Comparison of ENCODE assay signal across 11 mouse cellular contexts in the genomic region with DNA sequence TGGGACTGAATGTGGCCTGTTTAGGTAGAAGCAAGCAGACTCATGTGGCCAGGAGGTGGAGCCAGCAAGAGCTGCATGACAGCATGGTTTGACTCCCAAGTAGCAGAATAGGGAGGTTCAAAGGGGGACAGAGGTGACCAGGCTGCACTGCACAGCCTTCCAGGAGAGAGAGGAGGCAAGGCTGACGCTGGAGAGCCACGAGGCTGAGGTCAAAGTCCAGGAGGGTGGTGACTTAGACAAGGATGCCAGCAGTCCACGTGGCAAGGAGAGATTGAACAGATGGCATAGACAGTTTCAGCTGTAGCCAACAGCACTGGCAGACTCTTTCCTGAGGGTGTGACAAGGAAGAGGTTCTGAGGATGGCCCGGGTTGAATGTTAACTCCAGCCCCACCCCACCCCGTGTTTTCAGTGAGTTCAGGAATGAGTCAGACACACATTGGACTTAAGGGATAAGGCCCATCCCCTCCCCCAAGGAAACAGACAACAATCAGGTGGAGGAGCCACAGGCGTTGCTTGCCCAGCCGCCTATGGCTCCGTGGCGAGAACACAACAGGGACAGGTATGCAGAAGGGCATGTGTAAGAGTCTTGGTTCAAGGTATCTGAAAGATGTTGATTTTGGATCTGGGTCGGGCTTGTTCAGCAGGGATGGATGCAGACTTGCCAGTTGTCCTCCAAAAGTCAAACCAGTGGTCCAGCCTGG. TPM values are rescaled to one million over a fixed set of nuclear protein-coding genes. Genes with fewer than 3 reads are reported as not detected.
DNase-seq lines count a peak whose midpoint lies in the region; ATAC-seq and TF ChIP-seq lines count a peak whose summit lies in the region.
"Had no signal": no experiment of that assay in that cellular context is flagged by ENCODE, and none has a peak within 500 bp of the region (broad histone marks: within the 10 kb centered on the region; RNA-seq: fewer than 3 reads in every experiment).

No protein-coding gene starts in this region.

- in situ Hi-C loops in CH12.LX (cut with MboI; ENCODE audit: low pct_ligation_motif_present, low pct_unique_long_range_greater_than_20kb, low sequenced_read_pairs): no loop called here

- dilution Hi-C loops in CH12.LX (cut with MboI; ENCODE audit: extremely low pct_ligation_motif_present, extremely low pct_unique_long_range_greater_than_20kb, low sequenced_read_pairs): no loop called here

- TF ChIP-seq EP300 in heart, adult 2 months (IDR thresholded peaks at IDR 0.05; ENCODE audit: insufficient read depth, low read depth, low read length): no peak
- TF ChIP-seq EP300 in CH12.LX (IDR thresholded peaks at IDR 0.05; ENCODE audit: low read length): no peak

- H3K4me1 ChIP-seq in heart, adult 2 months (ENCODE audit: control insufficient read depth, insufficient read depth, low read length): no peaks in the 10 kb centered on the region
- H3K4me1 ChIP-seq in CH12.LX (ENCODE audit: control insufficient read depth in 1 of 2, insufficient read depth in 2 of 2): peaks cover 13 to 45% of the 10 kb centered on the region in 2 experiments
- H3K4me1 ChIP-seq in midbrain, embryonic 11.5 days (ENCODE audit: control insufficient read depth, insufficient read depth, low read length): no peaks in the 10 kb centered on the region
- peaks cover 16% of the 10 kb centered on the region for H3K4me1 ChIP-seq in forebrain, embryonic 15.5 days

- no peak overlapping the region for H3K27ac ChIP-seq in heart, adult 2 months
- no peak overlapping the region for H3K27ac ChIP-seq in CH12.LX (ENCODE audit: insufficient read depth, low read depth)
- no peak overlapping the region for H3K27ac ChIP-seq in midbrain, embryonic 11.5 days (ENCODE audit: low read depth, low read length)
- no peak overlapping the region for H3K27ac ChIP-seq in forebrain, embryonic 15.5 days (replicated peaks)

- peak; percentile 19; the same call in 1 of the 2 replicates for TF ChIP-seq CTCF in heart, adult 2 months (IDR thresholded peaks at IDR 0.05)
- TF ChIP-seq CTCF in CH12.LX (conservative IDR thresholded peaks at IDR 0.05 in 1 of 2, IDR thresholded peaks at IDR 0.05 in 1 of 2; ENCODE audit: low read depth in 2 of 2, low read length in 2 of 2): peak in 1 of 2 experiments; percentile 45; a peak in 2 of 4 replicates

- intact Hi-C loops in heart, adult 2 months (cut with DNase I): no loop called here
- intact Hi-C loops in heart, postnatal 36 days (cut with DNase I): no loop called here

- H3K9ac ChIP-seq in heart, adult 2 months (ENCODE audit: low read depth, low read length): no peak overlapping the region
- H3K9ac ChIP-seq in CH12.LX (ENCODE audit: insufficient read depth, low read depth): no peak overlapping the region
- H3K9ac ChIP-seq in midbrain, embryonic 11.5 days (ENCODE audit: low read length): no peak overlapping the region
- no peak overlapping the region for H3K9ac ChIP-seq in forebrain, embryonic 15.5 days (replicated peaks)

- H3K4me3 ChIP-seq in heart, adult 2 months: no peak overlapping the region
- no peak overlapping the region for H3K4me3 ChIP-seq in CH12.LX (replicated peaks in 1 of 3; ENCODE audit: low read depth in 2 of 3, low read length in 2 of 3, poor library complexity in 1 of 3)
- no peak overlapping the region for H3K4me3 ChIP-seq in midbrain, embryonic 11.5 days (ENCODE audit: low read depth, low read length)
- no peak overlapping the region for H3K4me3 ChIP-seq in forebrain, embryonic 15.5 days
- H3K4me3 ChIP-seq: myocyte had no signal

- TF ChIP-seq RAD21 in CH12.LX (IDR thresholded peaks at IDR 0.05; ENCODE audit: low read depth, low read length): no peak; the same call in 1 of the 2 replicates

- DNase-seq in heart, adult 2 months: no peak
- no peak for DNase-seq in heart, postnatal 36 days
- peak; percentile 38 for DNase-seq in CH12.LX (ENCODE audit: extremely low read depth)
- DNase-seq in cerebellum, postnatal 14 days: peak; percentile 66 to 73
- peak; percentile 88 for DNase-seq in kidney, postnatal 14 days
- DNase-seq in midbrain, embryonic 11.5 days (ENCODE audit: low spot score, missing footprints): no peak
- no peak for DNase-seq in adrenal gland, postnatal 10 days
- DNase-seq: lung, adult 18-20 months had no signal

- no peaks in the 10 kb centered on the region for H3K9me3 ChIP-seq in CH12.LX (replicated peaks; ENCODE audit: low read length)
- no peaks in the 10 kb centered on the region for H3K9me3 ChIP-seq in midbrain, embryonic 11.5 days (ENCODE audit: control insufficient read depth, low read length)
- no peaks in the 10 kb centered on the region for H3K9me3 ChIP-seq in forebrain, embryonic 15.5 days

- no peaks in the 10 kb centered on the region for H3K27me3 ChIP-seq in heart, adult 2 months (ENCODE audit: control insufficient read depth, insufficient read depth, low read length)
- no peaks in the 10 kb centered on the region for H3K27me3 ChIP-seq in CH12.LX (replicated peaks)
- H3K27me3 ChIP-seq in midbrain, embryonic 11.5 days (ENCODE audit: control insufficient read depth, insufficient read depth, low read length): no peaks in the 10 kb centered on the region
- H3K27me3 ChIP-seq in forebrain, embryonic 15.5 days: no peaks in the 10 kb centered on the region

- H3K79me2 ChIP-seq in heart, adult 2 months (replicated peaks; ENCODE audit: control insufficient read depth, insufficient read depth, low read length): no peaks in the 10 kb centered on the region
- no peaks in the 10 kb centered on the region for H3K79me2 ChIP-seq in CH12.LX (replicated peaks; ENCODE audit: control insufficient read depth, extremely low read depth, insufficient read depth, poor library complexity, severe bottlenecking)

- no peak overlapping the region for H3K4me2 ChIP-seq in CH12.LX (ENCODE audit: insufficient read depth, low read depth, poor library complexity, severe bottlenecking)
- H3K4me2 ChIP-seq in midbrain, embryonic 11.5 days: no peak overlapping the region
- no peak overlapping the region for H3K4me2 ChIP-seq in forebrain, embryonic 15.5 days (replicated peaks)

- ATAC-seq in midbrain, embryonic 11.5 days (ENCODE audit: low FRiP score): no peak
- no peak for ATAC-seq in forebrain, embryonic 15.5 days (replicated peaks)
- ATAC-seq: activated CD4-positive, CD25-positive, alpha-beta regulatory T cell, adult 4 months had no signal

- no peaks in the 10 kb centered on the region for H3K36me3 ChIP-seq in heart, adult 2 months (ENCODE audit: control insufficient read depth, insufficient read depth, low read length)
- H3K36me3 ChIP-seq in CH12.LX (replicated peaks in 1 of 2; ENCODE audit: control insufficient read depth in 1 of 2, insufficient read depth in 1 of 2, low read length in 1 of 2): no peaks in the 10 kb centered on the region
- H3K36me3 ChIP-seq in midbrain, embryonic 11.5 days (ENCODE audit: control insufficient read depth, insufficient read depth, low read length): no peaks in the 10 kb centered on the region
- H3K36me3 ChIP-seq in forebrain, embryonic 15.5 days: no peaks in the 10 kb centered on the region

- TF ChIP-seq POLR2A in heart, adult 2 months (IDR thresholded peaks at IDR 0.05; ENCODE audit: insufficient read depth, low read depth, low read length): no peak
- TF ChIP-seq POLR2A in CH12.LX (IDR thresholded peaks at IDR 0.05; ENCODE audit: low read depth, low read length): no peak

- 51% methylated on average over 10 of the region's 10 CpGs for WGBS in heart, adult 2 months
- 82% methylated on average over 10 of the region's 10 CpGs for WGBS in midbrain, embryonic 11.5 days
- WGBS in forebrain, embryonic 15.5 days: 74% methylated on average over 10 of the region's 10 CpGs

TF ChIP-seq in CH12.LX, 34 proteins besides CTCF, POLR2A, EP300 and RAD21:
- TF ChIP-seq KAT2A (IDR thresholded peaks at IDR 0.05; ENCODE audit: insufficient replicate concordance, low read length) (no peak), POLR2AphosphoS2 (IDR thresholded peaks at IDR 0.05; ENCODE audit: low read depth, low read length) (no peak), USF2 (conservative IDR thresholded peaks at IDR 0.05; ENCODE audit: low read depth, low read length) (no peak), TBP (conservative IDR thresholded peaks at IDR 0.05; ENCODE audit: low read depth, low read length) (no peak), SIN3A (IDR thresholded peaks at IDR 0.05; ENCODE audit: low read length) (no peak), BHLHE40 (IDR thresholded peaks at IDR 0.05; ENCODE audit: low read depth, low read length) (no peak), MAX (IDR thresholded peaks at IDR 0.05; ENCODE audit: low read length) (peak; percentile 69; the same call in 1 of the 2 replicates), MAZ (IDR thresholded peaks at IDR 0.05; ENCODE audit: low read depth, low read length) (no peak), ELF1 (IDR thresholded peaks at IDR 0.05; ENCODE audit: low read depth, low read length) (no peak), MYC (IDR thresholded peaks at IDR 0.05; ENCODE audit: low read depth, low read length) (peak; percentile 55; the same call in 1 of the 2 replicates), RCOR1 (conservative IDR thresholded peaks at IDR 0.05; ENCODE audit: low read depth, low read length) (no peak), ZMIZ1 (IDR thresholded peaks at IDR 0.05; ENCODE audit: low read depth, low read length) (no peak), JUND (conservative IDR thresholded peaks at IDR 0.05; ENCODE audit: low read depth, low read length) (no peak), E2F4 (IDR thresholded peaks at IDR 0.05; ENCODE audit: insufficient replicate concordance, low read depth, low read length) (no peak), ETS1 (conservative IDR thresholded peaks at IDR 0.05; ENCODE audit: low read depth, low read length) (no peak), SMC3 (IDR thresholded peaks at IDR 0.05; ENCODE audit: low read depth, low read length) (peak; percentile 28), GABPA (IDR thresholded peaks at IDR 0.05; ENCODE audit: insufficient replicate concordance, low read depth, low read length) (no peak), TCF12 (IDR thresholded peaks at IDR 0.05; ENCODE audit: low read depth, low read length) (no peak), ZC3H11A (IDR thresholded peaks at IDR 0.05; ENCODE audit: low read depth, low read length) (no peak), NELFE (IDR thresholded peaks at IDR 0.05; ENCODE audit: low read depth, low read length) (no peak)

RNA-seq across cellular contexts. Expression of a gene that starts 17.2 kb away (rescaled TPM):
- total RNA-seq in heart, adult 2 months (2021): 1 to 10 TPM; 1.5 to 1.6 TPM
- 0.86 and 1.1 TPM in 2 replicates for polyA plus RNA-seq in heart, adult 2 months (2012; rRNA removed)
- total RNA-seq in heart, postnatal 36 days (2021): 1 to 10 TPM; 1.3 to 2.8 TPM
- 0.17 and 0.34 TPM in 2 replicates for total RNA-seq in CH12.LX (2012; rRNA removed)
- 0.14 and 0.28 TPM in 2 replicates for total RNA-seq in CH12.LX (2014; rRNA removed)
- 0.71 and 0.76 TPM in 2 replicates for polyA plus RNA-seq in CH12.LX (2012; ENCODE audit: insufficient read length, low read depth)
- 1.4 and 1.8 TPM in 2 replicates for polyA plus RNA-seq in midbrain, embryonic 11.5 days (2014; fragmentation: Nextera tagmentation; extraction: Ambion mirVana)
- total RNA-seq in adrenal gland, postnatal 10 days (2021): 10 to 100 TPM in 1 of 2 experiments, 1 to 10 TPM in 1; 5.1 to 11.2 TPM
- 11.0 and 11.4 TPM in 2 replicates for polyA plus RNA-seq in forebrain, embryonic 15.5 days (2015; fragmentation: Nextera tagmentation; extraction: Ambion mirVana)
- polyA plus RNA-seq: activated CD4-positive, CD25-positive, alpha-beta regulatory T cell, adult 4 months had no signal

Comparison
In these comparisons a context has a peak if more than half of its experiments do, and no peak if none do; other contexts are left out.
1. DNase-seq: peak in CH12.LX (single experiment), cerebellum, postnatal 14 days (2 of 2) and kidney, postnatal 14 days (single experiment); none in heart, adult 2 months (0 of 2), heart, postnatal 36 days (0 of 2), midbrain, embryonic 11.5 days (single experiment) and adrenal gland, postnatal 10 days (single experiment).